Mouse (Mus musculus) neural tube, embryonic 15.5 days (tissue): ENCODE data around the gene Daam2. TPM values are rescaled to one million over a fixed set of nuclear protein-coding genes. Genes with fewer than 3 reads are reported as not detected.
"Not testable (repeated sequence)": the region's sequence is repeated elsewhere in the genome, so short reads cannot be mapped to it uniquely, and the experiment has no call there.

Experiments
- ATAC-seq: fragments of 200-750 bp; cut with Nextera tagmentation; 2 replicates; pipeline ENCODE4 v1.8.0; 2017; ENCODE audit warnings: mild to moderate bottlenecking, moderate TSS enrichment, moderate library complexity; ENCODE audit not compliant: low FRiP score
- H3K27ac ChIP-seq: fragments of 300-500 bp; sonication (generic); replicated peaks from 2 replicates; pipeline ENCODE4 v1.5.1; 2015; ENCODE audit warnings: mild to moderate bottlenecking, inconsistent platforms
- H3K27me3 ChIP-seq: fragments of 300-500 bp; sonication (generic); replicated peaks from 2 replicates; pipeline ENCODE4 v1.6.1; 2015; ENCODE audit warnings: inconsistent platforms
- H3K36me3 ChIP-seq: fragments of 300-500 bp; sonication (generic); 2 replicates; pipeline ENCODE4 v1.6.1; 2015; ENCODE audit warnings: inconsistent platforms
- H3K4me1 ChIP-seq: fragments of 300-500 bp; sonication (generic); 2 replicates; pipeline ENCODE4 v1.6.1; 2015; ENCODE audit warnings: inconsistent platforms
- H3K4me2 ChIP-seq: fragments of 300-500 bp; sonication (generic); 2 replicates; pipeline ENCODE4 v1.6.1; 2015; ENCODE audit warnings: inconsistent platforms, mild to moderate bottlenecking, moderate library complexity
- H3K4me3 ChIP-seq: fragments of 300-500 bp; sonication (generic); replicated peaks from 2 replicates; pipeline ENCODE4 v1.5.1; 2015; ENCODE audit warnings: mild to moderate bottlenecking, inconsistent platforms
- H3K9ac ChIP-seq: fragments of 300-500 bp; sonication (generic); replicated peaks from 2 replicates; pipeline ENCODE4 v1.6.1; 2015; ENCODE audit warnings: mild to moderate bottlenecking, inconsistent platforms
- H3K9me3 ChIP-seq: fragments of 300-500 bp; sonication (generic); replicated peaks from 2 replicates; pipeline ENCODE4 v1.6.1; 2016; ENCODE audit warnings: inconsistent platforms
- WGBS: fragments of 180-500 bp; shearing (Covaris S2); methylation state at CpG from one replicate; pipeline ENCODE4 v1.1.7; 2015; ENCODE audit warnings: mixed read lengths; 5-methylcytosine and 5-hydroxymethylcytosine counted together
- polyA plus RNA-seq: library from polyadenylated mRNA; unstranded; fragments of >200 nt; fragmentation: Nextera tagmentation; extraction: Ambion mirVana; gene quantifications from 2 replicates; pipeline ENCODE4 v1.2.1, GENCODE M21; 2015

Gene Daam2
- polyA plus RNA-seq, 1 experiment from 2014 or later = 4.0 TPM

DNA sequence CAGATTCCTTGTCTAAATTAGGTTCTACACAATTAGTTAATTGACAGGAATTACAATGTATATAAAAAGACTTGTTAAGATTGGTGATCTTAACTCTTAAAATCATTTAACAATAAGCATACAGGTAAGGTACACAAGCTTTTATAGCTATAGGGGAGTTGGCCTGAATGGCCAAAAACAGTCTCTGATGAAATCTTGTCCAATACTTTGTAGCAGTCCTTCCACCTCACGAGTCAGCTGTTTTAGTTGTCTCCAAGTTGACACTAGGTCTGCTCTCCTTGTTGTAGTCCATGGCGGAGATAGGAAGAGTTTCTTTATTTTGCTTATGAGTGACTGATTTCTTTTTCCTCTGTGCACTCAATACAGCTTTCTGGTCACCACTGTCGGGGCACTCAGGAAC lies 121.3 kb downstream of the Daam2 start:
- H3K9me3 ChIP-seq, H3K9ac ChIP-seq, H3K36me3 ChIP-seq, H3K4me3 ChIP-seq, ATAC-seq, H3K27me3 ChIP-seq, H3K4me2 ChIP-seq, H3K4me1 ChIP-seq, H3K27ac ChIP-seq: not testable (repeated sequence)
- WGBS = 54% methylated on average over 3 of the region's 3 CpGs

DNA sequence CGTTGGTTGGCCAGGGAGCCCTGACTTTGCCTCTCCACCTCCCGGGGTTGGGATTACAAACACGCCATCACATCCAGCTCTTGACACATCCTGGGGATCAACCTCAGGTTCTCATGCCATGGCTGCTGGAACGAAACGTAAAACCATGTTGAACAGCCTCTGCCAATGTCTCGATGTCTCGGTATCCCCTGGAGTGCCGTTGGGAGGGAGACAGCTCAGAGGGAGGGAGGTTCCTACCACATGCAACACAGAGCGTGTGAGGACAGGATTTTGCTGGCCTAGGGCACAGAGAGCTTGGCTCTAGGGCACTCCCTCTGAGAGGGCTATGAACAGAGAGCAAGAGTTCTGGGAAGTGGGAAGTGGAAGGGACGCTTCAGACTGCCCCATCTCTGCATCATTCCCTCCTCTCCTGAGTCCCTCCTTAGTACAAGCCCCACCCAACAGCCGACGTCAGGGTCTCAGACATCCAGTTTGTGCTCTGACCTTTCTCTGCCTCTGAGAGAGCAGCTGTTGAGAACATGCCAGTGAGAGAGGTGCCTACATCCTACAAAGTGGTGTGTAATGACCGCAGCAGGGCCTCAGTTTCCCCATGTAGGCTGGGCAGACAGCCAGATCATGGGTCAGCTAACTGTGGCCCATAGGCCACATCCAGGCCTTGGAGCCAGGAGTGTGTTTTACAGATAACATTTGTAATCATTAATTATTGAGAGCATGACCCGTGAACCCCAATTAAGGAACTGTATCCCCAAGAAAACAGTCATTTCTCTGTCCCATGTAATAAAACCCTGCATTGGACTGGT lies 123.6 kb downstream of the Daam2 start:
- Histone ChIP-seq H3K4me1 (no peaks in the 10 kb centered on the region), H3K9me3 (no peaks in the 10 kb centered on the region), H3K9ac (no peak overlapping the region), H3K36me3 (peaks cover 11% of the 10 kb centered on the region), H3K4me3 (no peak overlapping the region), H3K27ac (no peak overlapping the region), H3K27me3 (no peaks in the 10 kb centered on the region), H3K4me2 (no peak overlapping the region)
- WGBS = 74% methylated on average over 14 of the region's 14 CpGs
- no peak for ATAC-seq

DNA sequence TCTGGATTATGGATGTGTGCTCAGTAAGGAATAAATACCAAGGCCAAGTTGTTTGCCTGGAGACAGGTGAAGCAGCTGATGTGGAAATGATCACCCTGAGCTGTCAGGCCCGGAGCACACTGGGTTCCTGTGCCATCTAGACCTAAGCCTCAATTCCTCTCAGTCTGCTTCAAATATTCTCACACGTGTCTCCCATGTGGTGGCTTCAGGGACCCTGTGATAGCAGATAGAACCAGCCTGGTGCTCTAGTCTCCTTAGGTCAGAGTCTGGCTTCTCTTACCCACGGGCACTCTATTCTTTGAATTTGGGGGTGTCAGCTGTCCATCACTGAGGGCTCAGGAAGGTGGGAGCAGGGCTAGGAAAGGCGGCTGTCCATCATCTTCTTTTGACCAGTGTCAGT lies 124.4 kb downstream of the Daam2 start:
- H3K36me3 ChIP-seq = peaks cover 17% of the 10 kb centered on the region
- WGBS = 90% methylated on average over 4 of the region's 4 CpGs
- no peak overlapping the region for H3K4me3 ChIP-seq
- no peaks in the 10 kb centered on the region for H3K4me1 ChIP-seq
- no peak overlapping the region for H3K4me2 ChIP-seq
- H3K9me3 ChIP-seq = no peaks in the 10 kb centered on the region
- no peak overlapping the region for H3K27ac ChIP-seq
- H3K27me3 ChIP-seq = no peaks in the 10 kb centered on the region
- ATAC-seq = no peak
- no peak overlapping the region for H3K9ac ChIP-seq

DNA sequence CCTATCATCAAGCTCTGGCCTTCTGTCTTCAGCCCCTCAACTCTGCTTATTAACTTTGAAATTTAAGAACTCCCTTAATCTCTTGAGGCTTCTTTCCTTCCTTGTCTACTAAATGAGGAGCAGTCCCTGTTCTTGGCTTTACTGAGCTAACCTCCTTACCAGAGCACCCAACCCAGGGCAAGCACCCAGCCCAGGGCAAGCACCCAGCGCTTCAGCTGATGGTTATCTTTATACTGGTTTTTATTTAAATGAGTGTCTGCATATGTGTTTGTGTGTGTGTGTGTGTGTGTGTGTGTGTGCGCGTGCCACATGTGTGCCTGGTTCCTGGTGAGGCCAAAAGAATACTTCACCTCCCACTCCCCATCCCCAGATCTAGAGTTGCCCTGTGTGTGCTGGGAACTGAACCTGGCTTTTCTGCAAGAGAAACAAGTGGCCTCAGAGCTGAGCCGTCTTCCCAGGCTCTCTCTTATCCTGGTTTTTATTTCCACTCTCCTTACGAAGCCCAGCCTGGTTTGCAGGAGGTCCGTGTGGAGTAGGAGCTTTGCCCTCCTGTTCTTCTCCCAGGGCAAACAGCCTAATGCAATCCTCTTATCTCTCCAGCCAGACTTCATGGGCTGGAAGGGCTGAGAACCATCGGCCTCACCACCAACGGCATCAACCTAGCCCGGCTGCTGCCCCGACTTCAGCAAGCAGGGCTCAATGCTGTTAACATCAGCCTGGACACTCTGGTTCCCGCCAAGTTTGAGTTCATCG lies 125.1 kb downstream of the Daam2 start:
- no peak overlapping the region for H3K4me3 ChIP-seq
- H3K9me3 ChIP-seq = no peaks in the 10 kb centered on the region
- no peak for ATAC-seq
- no peak overlapping the region for H3K27ac ChIP-seq
- no peak overlapping the region for H3K9ac ChIP-seq
- H3K27me3 ChIP-seq = no peaks in the 10 kb centered on the region
- no peak overlapping the region for H3K4me2 ChIP-seq
- 92% methylated on average over 12 of the region's 12 CpGs for WGBS
- H3K4me1 ChIP-seq = no peaks in the 10 kb centered on the region
- H3K36me3 ChIP-seq = peaks cover 17% of the 10 kb centered on the region

DNA sequence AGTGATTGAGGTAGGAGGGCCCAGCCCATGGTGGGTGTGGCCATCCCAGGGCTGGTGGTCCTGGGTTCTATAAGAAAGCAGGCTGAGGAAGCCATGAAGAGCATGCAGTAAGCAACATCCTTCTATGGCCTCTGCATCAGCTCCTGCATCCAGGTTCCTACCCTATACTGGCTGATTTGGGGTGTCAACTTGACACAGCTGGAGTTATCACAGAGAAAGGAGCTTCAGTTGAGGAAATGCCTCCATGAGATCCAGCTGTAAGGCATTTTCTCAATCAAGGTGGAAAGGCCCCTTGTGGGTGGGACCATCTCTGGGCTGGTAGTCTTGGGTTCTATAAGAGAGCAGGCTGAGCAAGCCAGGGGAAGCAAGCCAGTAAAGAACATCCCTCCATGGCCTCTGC lies 126.8 kb downstream of the Daam2 start:
- ATAC-seq, H3K4me1 ChIP-seq, H3K9me3 ChIP-seq, H3K27me3 ChIP-seq, H3K4me3 ChIP-seq, H3K9ac ChIP-seq, H3K4me2 ChIP-seq, H3K27ac ChIP-seq: not testable (repeated sequence)
- peaks cover 17% of the 10 kb centered on the region for H3K36me3 ChIP-seq

DNA sequence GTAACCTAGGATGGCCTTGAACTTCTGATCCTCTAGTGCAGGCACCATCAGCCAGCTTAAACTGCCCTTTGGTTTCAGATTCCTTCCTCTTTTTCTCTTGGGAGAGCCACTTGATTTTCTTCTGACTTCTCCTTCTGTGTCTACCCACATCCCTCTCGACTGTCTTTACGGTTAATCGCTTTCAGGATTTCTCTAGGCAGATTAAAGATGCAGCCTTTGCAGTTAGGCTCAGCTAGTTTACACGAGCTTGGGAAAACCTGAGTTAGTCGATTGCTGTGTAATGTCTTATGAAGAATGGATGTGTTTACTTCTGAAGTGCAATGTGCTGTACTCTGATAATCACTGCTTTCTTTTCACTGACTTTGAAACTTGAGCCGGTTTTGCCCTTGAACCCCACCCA lies 127.5 kb downstream of the Daam2 start:
- H3K27me3 ChIP-seq = no peaks in the 10 kb centered on the region
- H3K4me3 ChIP-seq = no peak overlapping the region
- no peak overlapping the region for H3K27ac ChIP-seq
- no peak for ATAC-seq
- no peak overlapping the region for H3K4me2 ChIP-seq
- peaks cover 17% of the 10 kb centered on the region for H3K36me3 ChIP-seq
- no peaks in the 10 kb centered on the region for H3K4me1 ChIP-seq
- WGBS = 80% methylated on average over 6 of the region's 6 CpGs
- no peak overlapping the region for H3K9ac ChIP-seq
- no peaks in the 10 kb centered on the region for H3K9me3 ChIP-seq

DNA sequence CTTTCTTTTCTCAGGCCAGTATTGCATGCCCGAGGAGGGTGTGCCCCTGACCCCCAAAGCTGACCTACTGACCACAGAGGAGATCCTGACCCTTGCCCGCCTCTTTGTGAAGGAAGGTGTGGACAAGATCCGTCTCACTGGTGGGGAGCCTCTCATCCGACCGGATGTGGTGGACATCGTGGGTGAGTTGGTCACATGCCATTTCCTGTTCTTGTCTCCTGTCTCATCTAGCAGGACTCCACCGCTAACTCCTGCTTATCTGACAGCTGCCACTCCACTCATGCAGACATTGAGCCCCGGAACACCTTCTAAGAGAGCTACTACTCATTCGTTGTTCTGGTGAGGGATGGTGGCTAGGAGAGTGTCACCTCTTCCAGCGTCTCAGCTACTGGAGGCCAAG lies 129.1 kb downstream of the Daam2 start:
- Histone ChIP-seq H3K9ac (no peak overlapping the region), H3K9me3 (no peaks in the 10 kb centered on the region), H3K4me1 (peaks cover 6% of the 10 kb centered on the region), H3K4me2 (no peak overlapping the region), H3K36me3 (peaks cover 17% of the 10 kb centered on the region), H3K4me3 (no peak overlapping the region), H3K27ac (no peak overlapping the region), H3K27me3 (no peaks in the 10 kb centered on the region)
- no peak for ATAC-seq
- WGBS = 96% methylated on average over 10 of the region's 10 CpGs

DNA sequence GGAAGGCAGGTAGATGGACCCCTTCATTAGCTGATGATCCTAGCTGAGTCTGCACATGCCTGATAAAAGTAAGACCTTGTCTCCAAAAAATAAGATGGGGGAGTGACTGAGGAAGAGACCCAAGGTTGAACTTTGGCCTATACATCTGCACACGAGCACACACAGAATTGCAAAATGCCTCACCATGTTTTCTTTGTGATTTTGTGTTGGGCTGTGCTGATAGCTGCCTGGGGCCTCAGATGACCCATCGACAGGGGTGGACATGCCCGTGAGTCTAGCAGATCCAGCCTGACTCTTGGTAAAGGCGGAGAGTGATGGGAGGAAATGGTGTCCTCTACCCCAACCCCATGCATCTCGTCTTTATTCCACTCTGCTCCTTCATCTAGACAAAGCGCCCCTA lies 129.9 kb downstream of the Daam2 start:
- H3K4me1 ChIP-seq = peaks cover 13% of the 10 kb centered on the region
- H3K36me3 ChIP-seq = peaks cover 17% of the 10 kb centered on the region
- H3K4me3 ChIP-seq = no peak overlapping the region
- H3K9ac ChIP-seq = no peak overlapping the region
- WGBS = 86% methylated on average over 6 of the region's 6 CpGs
- ATAC-seq = no peak
- no peaks in the 10 kb centered on the region for H3K27me3 ChIP-seq
- H3K4me2 ChIP-seq = no peak overlapping the region
- no peak overlapping the region for H3K27ac ChIP-seq
- H3K9me3 ChIP-seq = no peaks in the 10 kb centered on the region

DNA sequence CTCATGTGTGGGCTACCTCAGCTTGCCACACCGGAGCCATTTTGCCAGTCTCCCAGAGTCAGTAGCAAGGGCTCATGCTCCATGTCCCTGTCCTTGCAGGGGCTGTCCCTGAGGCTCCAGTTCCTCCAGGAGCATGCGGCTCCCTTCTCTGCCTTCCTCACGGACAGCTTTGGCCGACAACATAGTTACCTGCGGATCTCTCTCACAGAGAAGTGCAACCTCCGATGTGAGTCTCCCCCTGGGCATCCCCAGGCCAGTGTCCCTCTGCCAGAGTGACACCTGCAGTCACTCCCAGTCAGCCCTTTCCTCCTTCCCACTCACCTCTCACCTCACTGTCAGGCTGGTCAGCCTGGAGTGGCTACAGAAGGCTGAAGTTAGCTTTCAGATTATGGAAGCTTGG lies 131.1 kb downstream of the Daam2 start:
- Histone ChIP-seq H3K9me3 (no peaks in the 10 kb centered on the region), H3K27ac (no peak overlapping the region), H3K9ac (no peak overlapping the region)

DNA sequence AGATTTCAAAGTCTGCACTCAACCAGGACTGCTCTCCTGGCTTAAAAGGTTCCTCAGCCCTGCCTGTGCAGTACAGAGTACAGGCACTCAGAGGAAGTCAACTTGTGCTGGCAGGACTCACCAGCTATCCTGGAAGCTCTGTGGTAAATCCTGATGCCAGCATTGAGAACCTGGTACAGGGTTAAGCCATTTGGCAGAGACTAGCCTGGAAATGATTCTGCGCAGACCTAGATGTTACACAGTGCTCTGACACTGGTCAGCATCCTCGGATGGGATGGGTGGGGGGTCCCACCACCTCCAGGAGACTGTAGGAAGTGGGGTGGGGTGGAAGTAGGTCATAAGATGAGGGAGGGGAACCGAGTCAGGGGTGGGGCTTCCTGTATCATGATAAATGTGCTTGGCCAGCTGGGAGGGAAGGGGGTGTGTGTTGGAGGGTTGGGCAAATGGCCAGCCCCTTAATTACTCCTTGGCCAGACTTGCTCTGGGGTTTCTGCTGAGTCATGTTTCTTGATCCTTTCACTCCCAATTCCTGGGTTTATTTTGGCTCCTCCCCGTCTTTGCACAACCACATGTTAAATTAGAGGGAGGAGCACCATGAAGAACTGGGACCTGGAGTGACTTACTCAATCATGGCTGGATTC lies 132.0 kb downstream of the Daam2 start:
- ATAC-seq = no peak
- peaks cover 12% of the 10 kb centered on the region for H3K36me3 ChIP-seq
- no peaks in the 10 kb centered on the region for H3K9me3 ChIP-seq
- no peak overlapping the region for H3K4me3 ChIP-seq
- no peak overlapping the region for H3K27ac ChIP-seq
- H3K4me1 ChIP-seq = peaks cover 21% of the 10 kb centered on the region
- H3K9ac ChIP-seq = no peak overlapping the region
- no peaks in the 10 kb centered on the region for H3K27me3 ChIP-seq
- 62% methylated on average over 4 of the region's 4 CpGs for WGBS
- no peak overlapping the region for H3K4me2 ChIP-seq

More for the DNA sequence above, 131.1 kb downstream of the Daam2 start:
- H3K4me1 ChIP-seq = peaks cover 21% of the 10 kb centered on the region
- H3K4me2 ChIP-seq = no peak overlapping the region
- 94% methylated on average over 6 of the region's 6 CpGs for WGBS
- H3K27me3 ChIP-seq = no peaks in the 10 kb centered on the region
- no peak for ATAC-seq
- no peak overlapping the region for H3K4me3 ChIP-seq
- H3K36me3 ChIP-seq = peaks cover 14% of the 10 kb centered on the region

DNA sequence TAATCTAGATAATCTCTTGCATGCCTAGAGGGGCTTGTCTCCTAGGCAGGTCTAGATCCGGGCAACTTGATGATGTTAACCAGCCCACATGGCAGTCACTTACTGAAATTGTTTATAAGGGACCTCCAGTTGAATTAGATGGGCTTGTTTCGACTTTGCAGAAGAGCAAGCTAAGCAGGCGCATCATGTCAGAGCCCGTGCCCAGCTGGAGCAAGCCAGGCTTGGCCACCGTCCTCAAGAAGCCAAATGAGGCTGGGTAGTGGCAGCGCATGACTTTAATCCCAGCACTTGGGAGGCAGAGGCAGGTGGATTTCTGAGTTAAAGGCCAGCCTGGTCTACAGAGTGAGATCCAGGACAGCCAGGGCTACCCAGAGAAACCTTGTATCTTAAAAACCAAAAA lies 133.0 kb downstream of the Daam2 start:
- H3K4me1 ChIP-seq = peaks cover 21% of the 10 kb centered on the region
- no peak for ATAC-seq
- no peaks in the 10 kb centered on the region for H3K27me3 ChIP-seq
- no peak overlapping the region for H3K4me2 ChIP-seq
- no peak overlapping the region for H3K27ac ChIP-seq
- WGBS = 93% methylated on average over 6 of the region's 6 CpGs
- no peaks in the 10 kb centered on the region for H3K9me3 ChIP-seq
- peaks cover 10% of the 10 kb centered on the region for H3K36me3 ChIP-seq
- H3K4me3 ChIP-seq = no peak overlapping the region
- no peak overlapping the region for H3K9ac ChIP-seq

DNA sequence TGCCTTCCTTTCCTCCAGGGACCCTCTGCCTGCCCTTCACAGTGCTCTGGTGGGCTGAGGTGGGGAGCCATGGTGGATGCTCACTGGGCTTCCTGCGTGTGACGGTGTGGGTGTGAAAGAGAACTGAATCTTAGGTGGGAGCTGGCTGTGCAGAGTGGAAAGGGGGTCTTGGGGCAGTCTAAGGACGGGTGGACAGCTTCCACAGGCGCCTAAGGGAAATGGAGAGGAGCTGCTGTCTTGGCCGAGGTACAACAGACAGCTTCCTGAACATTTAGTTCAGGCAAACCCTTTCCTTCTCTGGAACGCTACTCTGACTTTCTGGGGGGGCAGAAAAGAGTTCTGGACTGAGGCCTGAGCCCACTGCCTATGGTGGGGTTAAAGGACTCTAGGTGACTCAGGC lies 134.0 kb downstream of the Daam2 start:
- H3K36me3 ChIP-seq = peaks cover 2% of the 10 kb centered on the region
- H3K9me3 ChIP-seq = no peaks in the 10 kb centered on the region
- H3K4me2 ChIP-seq = peak overlapping the region; percentile 93; the same call in 1 of the 2 replicates
- no peak overlapping the region for H3K9ac ChIP-seq
- WGBS = 84% methylated on average over 6 of the region's 6 CpGs
- no peaks in the 10 kb centered on the region for H3K27me3 ChIP-seq
- H3K4me3 ChIP-seq = no peak overlapping the region
- H3K4me1 ChIP-seq = peaks cover 21% of the 10 kb centered on the region
- ATAC-seq = no peak
- H3K27ac ChIP-seq = no peak overlapping the region
